Mouse (Mus musculus) 3134 (cell line): ENCODE results near the gene Gm44973.
"Not testable (repeated sequence)": the region's sequence is repeated elsewhere in the genome, so short reads cannot be mapped to it uniquely, and the experiment has no call there.

Experiments used
- DNase-seq: peaks from one replicate; pipeline ENCODE4 v3.0.0-alpha.2; 2011; ENCODE audit warnings: low spot score; ENCODE audit not compliant: insufficient read length; ENCODE audit errors: extremely low read depth

Gm44973 gene

GRCm38 (mm10) chr7:5016057-5016456 lies 761 bp downstream of the Gm44973 start:
- DNase-seq = no peak

GRCm38 (mm10) chr7:5016920-5017319 lies 1.6 kb downstream of the Gm44973 start:
- no peak for DNase-seq

GRCm38 (mm10) chr7:5017352-5017751 lies 2.1 kb downstream of the Gm44973 start:
- no peak for DNase-seq

- DNase-seq = no peak
Measured at GRCm38 (mm10) chr7:5017931-5018330, 2.6 kb downstream of the Gm44973 start.

GRCm38 (mm10) chr7:5019576-5019975 lies 4.3 kb downstream of the Gm44973 start:
- not testable (repeated sequence) for DNase-seq

GRCm38 (mm10) chr7:5020000-5020681 lies 4.8 kb downstream of the Gm44973 start, which contains the start of the genes Zfp865 and Ccdc106:
Gene Zfp865 (plus strand): TSS chr7:5020376.
Gene Ccdc106 (plus strand): TSS chr7:5020553.
- DNase-seq = peak; percentile 99

GRCm38 (mm10) chr7:5020685-5021084 lies 5.4 kb downstream of the Gm44973 start:
- DNase-seq = no peak

GRCm38 (mm10) chr7:5021197-5021596 lies 5.9 kb downstream of the Gm44973 start:
- no peak for DNase-seq

- DNase-seq = no peak
Measured at GRCm38 (mm10) chr7:5029543-5029942, 14.2 kb downstream of the Gm44973 start.

- DNase-seq = no peak
Measured at GRCm38 (mm10) chr7:5029946-5030345, 14.7 kb downstream of the Gm44973 start.

GRCm38 (mm10) chr7:5030554-5031275 lies 15.4 kb downstream of the Gm44973 start:
- DNase-seq = no peak

- no peak for DNase-seq
Measured at GRCm38 (mm10) chr7:5031496-5031895, 16.2 kb downstream of the Gm44973 start.

GRCm38 (mm10) chr7:5033818-5034217 lies 18.5 kb downstream of the Gm44973 start, which contains the start of gene 4632433K11Rik:
Gene 4632433K11Rik (plus strand): TSS chr7:5034118.
- DNase-seq = no peak

- DNase-seq = no peak
Measured at GRCm38 (mm10) chr7:5035628-5036027, 20.3 kb downstream of the Gm44973 start.

GRCm38 (mm10) chr7:5036136-5036535 lies 20.8 kb downstream of the Gm44973 start:
- DNase-seq = no peak

- no peak for DNase-seq
Measured at GRCm38 (mm10) chr7:5037026-5037425, 21.7 kb downstream of the Gm44973 start.

GRCm38 (mm10) chr7:5037467-5037866 lies 22.2 kb downstream of the Gm44973 start:
- DNase-seq = no peak

GRCm38 (mm10) chr7:5038109-5038732 lies 22.9 kb downstream of the Gm44973 start, which contains the start of gene Zfp784:
Gene Zfp784 (minus strand): TSS chr7:5038446.
- DNase-seq = peak; percentile 96

- no peak for DNase-seq
Measured at GRCm38 (mm10) chr7:5038940-5039339, 23.6 kb downstream of the Gm44973 start.

- no peak for DNase-seq
Measured at GRCm38 (mm10) chr7:5044981-5045380, 29.7 kb downstream of the Gm44973 start.

GRCm38 (mm10) chr7:5046112-5046511 lies 30.8 kb downstream of the Gm44973 start:
- no peak for DNase-seq
